Mouse (Mus musculus): ENCODE measurements around the gene Glipr1l2. TPM values are rescaled to one million over a fixed set of nuclear protein-coding genes. Genes with fewer than 3 reads are reported as not detected.
"Not testable (repeated sequence)": the region's sequence is repeated elsewhere in the genome, so short reads cannot be mapped to it uniquely, and the experiment has no call there.

Glipr1l2 gene
- not detected in 2 replicates for polyA plus RNA-seq (2012; rRNA removed)

DNA sequence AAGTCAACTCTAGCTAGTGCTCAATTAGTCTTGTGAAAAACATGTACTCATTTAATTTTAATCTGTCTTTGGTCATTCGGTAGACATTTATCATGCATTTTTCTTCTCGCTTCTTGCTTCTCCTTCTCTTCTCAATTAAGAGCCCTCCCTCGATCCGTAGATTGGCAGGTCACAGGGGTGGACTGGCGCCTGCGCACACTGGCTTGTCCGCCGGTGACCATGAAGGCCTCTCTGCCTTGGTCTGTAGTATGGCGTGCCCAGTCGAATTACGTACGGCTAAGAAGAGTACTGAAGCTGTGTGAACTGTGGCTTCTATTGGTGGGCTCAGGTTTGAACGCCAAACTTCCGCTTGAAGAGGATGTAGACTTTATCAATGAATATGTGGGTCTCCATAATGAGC, at the start of gene Glipr1l2:
Gene Glipr1l2, plus strand, starts transcription at position 198 of the 400 bp plus-strand sequence.
- 94% methylated on average over 14 of the region's 14 CpGs for WGBS

GRCm38 (mm10) chr10:112043523-112043922, 39.6 kb upstream of the Glipr1l2 start:
- WGBS: 69% methylated on average over 9 of the region's 9 CpGs
- not testable (repeated sequence) for DNase-seq (ENCODE audit: low read depth, low spot score)

More for the DNA sequence above, at the start of gene Glipr1l2:
- DNase-seq (ENCODE audit: low read depth, low spot score): no peak

DNA sequence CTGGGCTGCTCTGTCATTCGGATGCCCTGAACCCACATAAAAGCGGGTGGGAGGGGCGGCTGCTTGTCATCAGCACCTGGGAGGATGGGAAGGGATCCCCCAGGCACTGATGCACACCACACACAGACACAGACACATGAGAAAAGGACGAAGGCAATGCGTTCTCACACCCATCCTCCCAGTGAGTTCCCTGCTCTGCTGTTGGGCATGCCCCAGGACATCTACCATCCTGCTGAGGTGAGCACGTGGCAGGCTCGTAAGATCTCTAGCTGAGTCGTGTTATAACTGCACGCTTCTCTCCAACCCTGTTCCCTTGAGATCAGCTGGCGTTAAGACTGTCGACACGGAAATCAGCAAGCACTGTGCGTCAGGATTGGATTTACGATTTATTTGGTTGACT, 38.9 kb upstream of the Glipr1l2 start:
- 22% methylated on average over 14 of the region's 14 CpGs for WGBS
- DNase-seq (ENCODE audit: low read depth, low spot score): not testable (repeated sequence)

DNA sequence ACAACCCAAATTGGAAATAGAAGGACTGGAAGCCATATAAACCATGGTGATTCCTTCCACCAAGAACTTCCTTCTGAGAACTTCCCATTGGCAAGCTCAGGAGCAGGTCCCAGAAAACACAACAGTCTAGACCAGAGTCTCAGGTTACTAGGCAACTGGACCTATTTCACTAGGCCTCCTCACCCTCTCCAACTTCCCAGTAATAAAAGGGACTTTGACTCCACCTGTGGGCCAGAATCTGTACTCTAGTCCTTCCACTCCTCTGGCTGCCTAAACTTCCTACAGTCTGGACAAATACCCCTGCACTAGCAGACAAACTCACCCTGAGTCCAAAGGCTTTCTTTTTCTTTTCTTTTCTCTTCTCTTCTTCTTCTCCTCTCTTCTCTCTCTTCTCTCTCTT, 31.9 kb upstream of the Glipr1l2 start:
- no peak for DNase-seq (ENCODE audit: low read depth, low spot score)

- DNase-seq (ENCODE audit: low read depth, low spot score): not testable (repeated sequence)
- 60% methylated on average over 2 of the region's 2 CpGs for WGBS
Observed at GRCm38 (mm10) chr10:112051956-112052355, 31.2 kb upstream of the Glipr1l2 start.

- WGBS: 55% methylated on average over 14 of the region's 14 CpGs
- DNase-seq (ENCODE audit: low read depth, low spot score): no peak
Observed at GRCm38 (mm10) chr10:112059702-112060582, 23.2 kb upstream of the Glipr1l2 start, which contains the start of gene Glipr1l1. TSS of gene Glipr1l1 (plus strand) at chr10:112060189.

DNA sequence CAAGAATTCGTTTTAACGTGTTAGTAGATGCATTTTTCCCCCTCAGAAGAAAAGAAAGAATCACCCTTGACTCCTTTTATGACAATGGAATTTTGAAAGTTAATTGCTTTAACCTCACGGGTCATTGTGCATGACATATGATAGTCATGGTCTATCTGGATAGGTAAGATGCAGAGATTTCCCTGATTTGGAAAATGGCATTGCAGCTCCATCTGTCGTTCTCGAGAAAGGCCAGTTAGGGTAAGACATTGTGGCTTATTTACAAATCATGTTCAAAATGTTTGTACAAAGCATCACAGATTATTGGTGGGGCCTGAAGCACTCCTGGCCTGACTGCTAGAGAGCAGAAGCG, 22.6 kb upstream of the Glipr1l2 start:
- not testable (repeated sequence) for DNase-seq (ENCODE audit: low read depth, low spot score)
- WGBS: 64% methylated on average over 6 of the region's 6 CpGs

DNA sequence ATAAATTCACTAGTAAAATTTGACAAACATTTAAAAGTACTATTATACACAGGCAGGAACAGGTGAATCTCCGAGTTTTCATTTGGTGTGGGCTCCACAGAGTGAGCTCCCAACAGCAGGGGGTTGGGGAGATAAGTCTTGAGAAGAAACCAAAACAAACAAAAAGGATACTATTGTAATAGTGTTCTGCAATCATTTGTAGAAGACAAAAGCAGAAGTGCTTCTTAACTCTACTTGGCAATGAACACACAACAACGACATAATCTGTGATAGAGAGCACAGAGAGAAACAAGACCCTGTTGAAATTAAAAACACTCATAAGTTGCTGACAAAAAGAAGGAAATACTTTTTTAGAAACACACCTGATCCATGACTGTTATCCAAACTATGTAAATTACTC, 3.1 kb upstream of the Glipr1l2 start:
- WGBS: 35% methylated on average over 2 of the region's 2 CpGs
- no peak for DNase-seq (ENCODE audit: low read depth, low spot score)

DNA sequence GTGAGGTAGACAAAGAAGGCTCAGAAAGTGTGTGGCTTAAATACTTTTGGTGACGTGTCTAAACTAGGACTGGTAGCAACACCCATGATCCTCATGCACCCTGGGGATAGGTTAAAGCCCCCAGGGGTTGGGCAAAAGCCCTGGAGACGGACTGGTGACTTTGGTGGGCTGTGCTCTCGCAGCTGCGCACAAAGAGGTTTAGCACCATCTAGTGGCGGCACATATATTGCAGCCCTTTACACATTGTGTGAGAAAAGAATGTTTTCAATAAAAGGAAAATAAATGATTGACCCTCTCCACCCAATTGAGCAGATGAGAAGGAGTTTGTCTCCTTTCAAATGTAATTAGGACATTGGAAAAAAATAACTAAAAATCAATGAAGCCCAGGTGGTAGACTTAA, 22.6 kb downstream of the Glipr1l2 start:
- DNase-seq (ENCODE audit: low read depth, low spot score): not testable (repeated sequence)
- WGBS: 3% methylated on average over 5 of the region's 5 CpGs

DNA sequence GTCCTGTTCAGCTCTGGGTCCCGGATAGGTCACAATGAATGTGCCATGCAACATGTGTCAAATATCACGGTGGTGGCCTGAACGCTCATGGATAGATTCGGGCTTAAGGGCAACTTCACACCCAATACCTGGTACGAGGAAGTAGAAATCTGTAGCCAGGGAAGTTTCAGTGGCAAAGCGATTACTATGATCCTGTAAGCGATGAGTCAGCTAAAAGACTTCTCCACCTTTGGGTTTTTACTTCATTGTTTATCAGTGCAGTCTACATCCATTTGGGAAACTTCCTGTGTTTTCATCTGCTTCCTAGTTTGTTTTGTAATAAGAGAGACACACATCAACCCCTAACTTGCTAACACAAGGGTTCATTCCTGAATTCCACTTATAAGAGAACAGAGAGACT, 27.2 kb downstream of the Glipr1l2 start:
- 88% methylated on average over 7 of the region's 7 CpGs for WGBS
- DNase-seq (ENCODE audit: low read depth, low spot score): no peak

DNA sequence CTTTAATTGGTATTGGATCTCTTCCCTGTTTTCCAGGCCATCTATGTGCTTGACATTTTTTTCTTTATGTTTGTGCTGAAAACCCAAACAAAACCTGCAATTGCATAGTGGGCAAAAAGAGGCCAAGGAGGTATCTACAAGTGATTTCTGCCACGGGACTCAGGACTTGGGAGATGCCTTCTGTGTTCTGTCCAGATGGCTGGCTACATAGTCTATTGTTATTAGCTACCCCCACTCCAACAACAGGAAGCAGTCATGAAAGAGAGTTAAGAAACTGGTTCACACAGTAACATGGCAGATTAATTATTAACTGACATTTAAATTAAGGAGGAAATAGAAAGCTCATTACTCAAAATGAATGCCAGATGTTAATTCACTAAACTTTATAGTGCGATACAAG, 41.9 kb downstream of the Glipr1l2 start:
- not testable (repeated sequence) for DNase-seq (ENCODE audit: low read depth, low spot score)
- WGBS: 51% methylated on average over 2 of the region's 2 CpGs

GRCm38 (mm10) chr10:112127682-112128230, 44.6 kb downstream of the Glipr1l2 start:
- 78% methylated on average over 6 of the region's 6 CpGs for WGBS
- not testable (repeated sequence) for DNase-seq (ENCODE audit: low read depth, low spot score)

DNA sequence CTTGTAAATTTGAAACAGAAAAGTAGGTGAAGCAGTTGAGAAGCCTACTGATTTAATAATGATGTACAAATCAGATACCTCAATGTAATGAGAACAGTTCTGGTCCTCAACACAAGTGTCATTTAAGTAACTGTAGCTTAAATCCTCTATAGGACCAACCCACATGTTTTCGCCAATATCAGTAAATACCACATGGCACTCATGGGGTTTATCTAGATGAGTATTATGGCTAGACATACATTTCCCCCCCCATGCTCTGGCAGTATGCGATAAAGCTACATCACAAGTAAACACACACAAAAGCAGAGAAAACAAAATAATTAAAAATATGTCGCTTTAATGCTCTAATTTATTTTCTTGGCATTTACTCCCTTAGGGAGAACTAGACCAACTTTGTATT, 49.0 kb downstream of the Glipr1l2 start:
- 85% methylated on average over 3 of the region's 3 CpGs for WGBS
- DNase-seq (ENCODE audit: low read depth, low spot score): no peak

DNA sequence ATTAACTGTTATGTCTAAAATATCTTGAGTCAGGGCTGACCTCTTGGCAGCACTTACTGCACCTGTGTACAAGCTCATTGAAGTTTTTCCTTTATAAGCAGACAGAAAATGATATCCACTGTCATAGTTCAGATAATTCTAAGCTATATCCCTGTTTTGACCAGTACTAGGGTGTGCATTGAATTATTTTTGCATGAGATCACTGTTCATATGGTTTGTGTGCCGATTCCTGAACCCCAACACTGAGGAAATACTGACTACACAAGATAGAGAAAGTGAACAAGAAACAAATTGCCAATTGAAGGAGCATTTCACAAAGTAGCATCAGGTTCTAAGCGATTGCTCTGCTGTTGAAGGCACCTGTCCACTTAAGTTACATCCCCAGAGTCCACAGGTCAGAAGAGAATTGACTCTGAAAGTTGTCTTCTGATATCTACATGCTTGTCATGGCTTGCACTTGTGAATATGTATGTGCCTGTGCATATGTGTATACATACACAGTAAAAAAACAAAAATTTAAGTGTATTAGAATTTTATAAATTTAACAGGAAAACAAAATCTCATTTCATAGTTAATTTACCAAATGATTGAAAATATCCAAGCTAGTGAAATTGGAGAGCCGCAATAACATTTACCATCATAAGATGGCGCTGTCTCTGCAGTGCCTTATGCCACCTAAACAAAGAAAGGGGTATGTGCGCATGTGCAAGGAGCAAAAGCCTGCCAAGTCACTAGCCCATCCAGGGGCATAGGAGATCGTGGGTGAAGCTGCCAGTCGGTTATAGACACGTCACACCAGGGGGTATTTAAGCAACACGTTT, 55.1 kb downstream of the Glipr1l2 start:
- DNase-seq (ENCODE audit: low read depth, low spot score): no peak
- 17% methylated on average over 9 of the region's 9 CpGs for WGBS

- WGBS: 33% methylated on average over 6 of the region's 6 CpGs
Observed at GRCm38 (mm10) chr10:112138871-112139430, 55.8 kb downstream of the Glipr1l2 start.

GRCm38 (mm10) chr10:112139834-112140233, 56.7 kb downstream of the Glipr1l2 start:
- no peak for DNase-seq (ENCODE audit: low read depth, low spot score)
- WGBS: 47% methylated on average over 2 of the region's 2 CpGs

More at GRCm38 (mm10) chr10:112138871-112139430, 55.8 kb downstream of the Glipr1l2 start:
- DNase-seq (ENCODE audit: low read depth, low spot score): no peak

All from large intestine, adult 2 months (tissue).